Mouse (Mus musculus): ENCODE data around the gene Actr10.

Gene Actr10

DNA sequence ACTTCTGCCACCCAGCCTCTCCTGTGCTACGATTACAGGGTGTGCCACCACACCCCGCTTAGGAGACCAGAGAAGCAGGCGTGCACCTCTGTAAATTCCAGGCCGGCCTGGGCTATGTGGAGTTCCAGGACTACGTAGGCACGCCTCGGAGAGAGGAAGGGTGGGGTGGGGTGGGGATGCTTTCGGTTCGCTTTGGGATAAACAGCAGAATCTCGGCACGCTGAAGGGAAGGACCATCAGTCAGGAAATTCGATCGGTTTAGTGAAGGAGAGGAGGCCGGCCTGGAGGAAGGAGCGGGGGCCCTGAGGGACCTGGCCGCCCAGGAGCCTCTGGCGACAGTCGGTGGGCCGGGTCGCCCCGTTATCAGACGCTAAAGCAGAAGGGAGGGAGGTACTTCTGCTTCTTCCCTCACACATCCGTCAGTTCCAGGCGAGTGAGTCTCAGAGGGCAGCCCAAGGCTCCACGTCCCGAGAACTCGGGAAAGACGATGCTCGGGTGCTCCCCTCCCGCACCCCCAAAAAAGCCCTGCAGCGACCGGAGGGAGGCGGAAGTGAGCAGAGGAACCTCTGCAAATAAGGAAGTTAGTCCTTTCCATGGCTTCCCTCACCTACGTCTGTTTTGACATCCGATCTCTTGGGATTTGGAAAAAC is 30.6 kb downstream of the Actr10 start:
- DNase-seq = peak; percentile 89

- peak; percentile 90 for DNase-seq
Observed at GRCm38 (mm10) chr12:70968791-70969307, 31.2 kb downstream of the Actr10 start.

- DNase-seq = peak; percentile 66
Observed at GRCm38 (mm10) chr12:70969485-70970184, 32.0 kb downstream of the Actr10 start.

DNA sequence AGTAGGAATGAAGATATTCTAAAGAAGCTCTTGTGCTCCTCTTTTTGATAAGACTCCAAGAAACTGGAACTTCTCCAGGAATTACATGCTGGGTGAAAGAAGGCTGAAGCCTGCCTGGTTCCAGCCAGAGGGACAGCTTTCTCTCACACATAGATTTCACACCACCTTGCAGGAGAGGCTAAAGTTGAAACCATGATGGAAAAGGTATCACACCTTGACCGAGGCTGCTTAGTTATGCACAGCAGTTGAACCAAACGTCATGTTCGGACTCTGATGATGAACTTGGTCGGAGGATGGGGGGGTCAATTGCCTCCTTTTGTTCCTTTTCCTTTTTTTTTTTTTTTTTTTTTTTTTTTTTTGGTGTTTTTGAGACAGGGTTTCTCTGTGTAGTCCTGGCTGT is 36.2 kb downstream of the Actr10 start:
- peak; percentile 3 for DNase-seq

DNA sequence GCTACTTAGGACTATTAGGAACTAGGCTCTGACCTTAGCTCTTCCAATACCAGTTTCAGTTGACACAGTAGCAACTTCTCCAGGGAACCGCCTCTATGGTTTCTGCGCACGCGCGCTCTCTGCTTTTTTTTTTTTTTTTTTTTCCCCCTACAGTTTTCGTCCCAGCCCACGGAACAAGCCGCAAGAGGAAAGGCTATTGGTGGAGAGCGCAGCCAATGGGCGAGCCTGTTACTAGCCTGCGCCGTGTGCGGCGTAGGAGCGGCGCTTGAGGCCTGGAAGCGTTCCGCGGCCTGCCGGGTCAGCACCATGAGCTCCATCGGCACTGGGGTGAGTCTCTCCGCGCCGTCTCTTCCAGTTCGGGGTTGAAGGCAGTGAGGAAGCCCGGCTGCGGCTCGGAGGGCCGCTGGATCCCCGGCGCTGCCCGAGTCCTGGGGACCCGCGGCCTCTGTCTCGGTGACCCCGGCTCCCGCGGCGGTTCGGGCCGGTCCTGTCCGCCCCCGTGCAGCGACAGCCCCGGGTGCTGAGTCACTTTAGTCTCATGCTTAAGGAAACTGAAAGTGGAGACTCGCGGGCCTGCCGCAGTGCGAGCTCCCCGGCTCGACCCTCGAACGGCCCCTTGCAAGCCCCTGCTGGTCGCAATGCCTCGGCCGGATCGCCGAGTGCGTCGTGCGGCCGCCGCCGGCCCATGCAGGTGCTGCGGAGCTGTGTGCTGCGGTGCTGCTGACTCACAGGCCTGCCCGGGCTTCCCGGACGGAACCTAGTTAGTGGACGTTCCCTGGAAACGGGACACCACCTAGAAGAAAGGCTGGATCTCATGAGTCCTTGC is 37.0 kb downstream of the Actr10 start, which contains the start of gene Psma3:
Gene Psma3 (plus strand): TSS at position 181 of the 826 bp plus-strand sequence.
- DNase-seq = peak; percentile 87

DNA sequence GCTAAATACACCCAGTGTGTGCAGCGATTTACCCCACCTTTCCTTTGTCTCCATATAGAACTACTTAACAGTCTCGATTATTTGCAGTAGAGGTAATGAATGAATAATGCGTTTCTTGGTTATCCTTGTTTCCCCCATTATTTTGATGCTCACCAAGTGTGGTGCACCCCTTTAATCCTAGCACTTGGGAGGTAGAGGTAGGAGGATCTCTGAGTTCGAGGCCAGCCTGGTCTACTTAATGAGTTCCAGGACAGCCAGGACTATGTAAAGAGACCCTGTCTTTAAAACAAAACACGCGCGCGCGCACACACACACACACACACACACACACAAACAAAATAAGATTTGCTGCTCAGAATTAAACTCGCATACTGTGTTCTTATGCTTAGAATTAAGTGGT is 37.7 kb downstream of the Actr10 start:
- DNase-seq = no peak

- DNase-seq = no peak
Observed at GRCm38 (mm10) chr12:70975891-70976290, 38.2 kb downstream of the Actr10 start.

DNA sequence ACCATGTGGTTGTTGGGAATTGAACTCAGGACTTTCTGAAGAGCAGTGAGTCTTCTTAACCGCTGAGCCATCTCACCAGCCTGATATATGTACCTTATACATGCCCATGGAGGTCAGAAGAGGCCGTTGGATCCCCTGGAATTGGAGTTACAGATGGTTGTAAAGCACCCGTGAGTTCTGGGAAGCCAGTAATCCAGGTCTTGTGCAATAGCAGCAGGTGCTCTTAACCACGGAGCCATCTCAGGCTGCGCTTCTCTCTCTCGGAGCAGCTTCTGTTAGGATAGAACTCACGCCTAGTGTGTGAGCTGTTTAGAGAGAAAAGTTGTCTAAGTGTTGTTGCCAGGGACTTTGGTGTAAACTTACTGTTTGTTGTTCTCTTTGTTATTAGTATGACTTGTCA is 40.7 kb downstream of the Actr10 start:
- no peak for DNase-seq

DNA sequence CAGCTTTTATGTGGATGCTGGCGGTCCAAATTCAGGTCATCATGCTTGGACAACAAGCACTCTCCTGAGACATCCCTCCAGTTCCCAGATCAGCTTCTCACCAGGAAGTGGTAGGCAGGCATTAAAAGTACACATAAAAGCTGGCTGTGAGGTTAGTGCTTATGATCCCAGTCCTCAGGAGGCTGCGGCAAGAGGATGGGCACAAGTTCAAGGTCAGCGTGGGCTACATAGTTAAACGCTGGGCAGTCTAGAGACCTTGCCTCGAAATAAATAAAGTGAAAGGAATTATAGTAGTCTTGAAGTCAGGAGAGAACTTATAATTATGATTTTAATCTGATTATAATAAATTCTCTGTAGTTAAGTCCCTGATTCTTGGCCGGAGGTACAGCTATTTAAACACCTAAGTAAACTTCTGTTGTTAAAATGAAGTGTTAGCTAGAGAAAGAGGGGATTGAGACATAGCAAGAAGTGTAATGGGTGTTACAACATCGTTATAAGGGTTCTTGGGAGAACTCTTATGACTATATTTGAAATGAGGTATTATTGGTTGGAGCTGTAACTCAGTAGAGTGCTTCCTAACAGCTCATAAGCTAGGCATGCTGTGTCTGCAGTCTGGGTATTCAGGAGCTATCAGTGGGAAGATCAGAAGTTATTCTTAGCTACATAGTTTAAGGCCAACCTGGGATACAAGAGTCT is 47.3 kb downstream of the Actr10 start:
- DNase-seq = no peak

- no peak for DNase-seq
Observed at GRCm38 (mm10) chr12:70997225-70997624, 59.6 kb downstream of the Actr10 start.

DNA sequence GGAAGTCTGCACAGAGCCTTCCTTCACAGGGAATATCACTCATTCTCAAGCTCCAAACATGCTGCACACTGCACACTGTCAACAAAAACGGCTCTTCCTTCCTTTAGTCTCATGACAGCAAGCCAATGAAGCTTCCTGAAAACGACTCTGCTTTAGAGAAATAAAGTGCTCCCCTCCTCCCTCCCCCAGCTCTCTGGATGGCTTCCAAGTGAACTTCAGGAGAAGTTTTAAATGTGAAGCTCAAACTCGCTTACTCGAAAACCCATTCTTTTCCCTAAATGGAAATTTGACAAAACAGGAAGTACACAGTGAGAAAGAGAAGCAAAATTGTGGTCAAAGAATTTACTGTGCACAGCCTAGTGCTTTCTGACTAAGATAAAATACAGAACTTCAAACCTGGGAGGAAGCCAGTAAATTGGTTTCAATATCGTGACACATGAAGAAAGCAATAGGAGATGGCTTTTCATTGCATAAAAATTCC is 61.8 kb downstream of the Actr10 start:
- DNase-seq = peak; percentile 25

- DNase-seq = no peak
Observed at GRCm38 (mm10) chr12:71000344-71000743, 62.7 kb downstream of the Actr10 start.

DNA sequence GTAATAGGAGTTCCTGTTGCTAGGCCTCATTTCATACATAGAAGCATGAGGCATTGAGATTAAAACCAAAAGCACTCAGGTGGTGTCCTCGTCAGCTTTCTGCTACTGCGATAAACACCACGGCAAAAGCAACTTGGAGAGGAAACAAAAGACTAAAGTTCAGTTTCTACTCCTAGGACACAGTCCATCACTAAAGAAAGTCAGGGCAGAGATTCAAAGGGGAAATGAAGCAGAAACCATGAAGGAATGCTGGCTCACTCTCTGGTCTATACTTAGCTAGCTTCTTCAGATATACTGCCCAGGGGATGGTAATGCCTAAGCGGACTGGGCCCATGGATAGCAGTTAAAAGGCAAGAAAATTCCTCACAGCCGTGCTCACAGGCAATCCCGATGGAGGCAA is 63.8 kb downstream of the Actr10 start:
- DNase-seq = no peak

DNA sequence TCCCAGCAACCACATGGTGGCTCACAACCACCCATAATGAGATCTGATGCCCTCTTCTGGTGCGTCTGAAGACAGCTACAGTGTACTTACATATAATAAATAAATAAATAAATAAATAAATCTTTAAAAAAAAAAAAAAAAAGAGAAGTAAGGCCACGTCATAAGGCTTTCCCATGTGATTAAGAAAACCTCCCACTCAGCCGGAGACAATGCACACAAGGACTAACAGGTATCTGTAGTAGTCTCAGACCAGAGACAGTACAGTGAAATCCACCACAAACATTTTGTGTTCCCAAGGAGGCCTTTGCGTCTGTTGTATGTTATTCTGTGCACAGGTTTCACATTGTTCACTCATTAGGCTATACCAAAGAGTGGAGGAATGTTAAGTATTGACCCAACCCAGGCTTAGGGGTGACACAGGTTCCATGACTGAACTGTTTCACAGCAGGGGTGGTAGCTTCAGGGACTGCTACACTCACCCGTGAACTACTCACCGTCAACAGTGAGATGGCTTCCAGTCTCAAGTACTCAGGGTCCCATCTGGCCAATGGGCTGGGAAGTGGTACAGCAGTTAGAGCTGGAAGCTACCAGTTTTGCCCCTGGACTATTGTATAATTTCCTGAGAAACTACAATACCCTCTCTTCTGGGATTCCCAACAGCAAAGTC is 66.2 kb downstream of the Actr10 start:
- no peak for DNase-seq

DNA sequence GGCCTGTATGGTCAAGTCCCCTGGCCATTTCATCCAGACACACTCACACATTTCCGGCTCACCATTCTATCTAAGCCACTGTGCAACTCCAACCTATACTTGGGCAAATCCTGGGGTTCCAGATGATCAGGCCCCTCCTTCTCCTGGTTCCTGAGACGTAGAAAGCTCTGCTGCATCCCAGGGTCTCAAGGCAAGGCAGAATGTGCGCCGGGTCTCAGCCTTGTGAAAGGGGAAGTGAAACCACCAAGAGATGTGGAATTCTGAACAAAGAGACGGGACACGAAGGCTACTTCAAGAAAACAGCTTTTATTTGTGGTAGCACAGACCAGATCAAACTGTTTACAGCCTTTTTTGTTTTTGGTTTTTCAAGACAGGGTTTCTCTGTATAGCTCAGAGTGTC is 68.5 kb downstream of the Actr10 start:
- DNase-seq = no peak

- no peak for DNase-seq
Observed at GRCm38 (mm10) chr12:71006901-71007300, 69.2 kb downstream of the Actr10 start.

DNA sequence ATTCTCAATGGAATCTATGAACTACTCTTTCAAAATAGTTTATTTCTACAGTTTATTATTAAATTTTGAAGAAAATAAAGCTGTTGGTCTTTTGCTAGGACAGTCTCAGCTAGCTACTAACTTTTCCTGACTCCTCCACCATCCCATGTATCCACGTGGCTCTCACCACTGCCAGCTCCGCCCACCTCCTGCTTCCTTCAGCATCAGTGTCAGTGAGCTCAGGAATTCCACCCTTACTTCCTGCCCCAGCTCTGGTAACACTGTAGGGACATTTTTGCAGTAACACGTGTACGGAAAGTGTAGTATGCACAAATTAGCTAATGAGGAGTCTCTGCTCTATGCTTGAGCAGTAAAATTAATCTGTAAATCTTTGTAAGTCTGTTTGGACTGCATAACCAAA is 72.1 kb downstream of the Actr10 start:
- no peak for DNase-seq
